Mouse (Mus musculus) C2C12 (cell line): ENCODE measurements around the gene Rnf40. TPM values are rescaled to one million over a fixed set of nuclear protein-coding genes. Genes with fewer than 3 reads are reported as not detected.

Source experiments
- H3K27me3 ChIP-seq: one replicate; pipeline ENCODE4 v1.6.1; 2011; ENCODE audit not compliant: control insufficient read depth, insufficient read depth, insufficient read length
- H3K36me3 ChIP-seq: one replicate; pipeline ENCODE4 v1.6.1; 2011; ENCODE audit not compliant: control insufficient read depth, insufficient read depth
- H3K4me3 ChIP-seq: one replicate; pipeline ENCODE4 v1.5.1; 2011; ENCODE audit warnings: mild to moderate bottlenecking, control low read depth; ENCODE audit not compliant: poor library complexity, insufficient read depth, severe bottlenecking
- H3K79me2 ChIP-seq: one replicate; pipeline ENCODE4 v1.6.1; 2011; ENCODE audit not compliant: control insufficient read depth, insufficient read depth
- H3K79me3 ChIP-seq: one replicate; pipeline ENCODE4 v1.6.1; 2011; ENCODE audit warnings: low read depth, control low read depth
- H3ac ChIP-seq: one replicate; pipeline ENCODE3; 2011; ENCODE audit warnings: low read depth; ENCODE audit not compliant: control insufficient read depth, insufficient read length
- CEBPB ChIP-seq: IDR thresholded peaks from one replicate; pipeline ENCODE4 v1.6.1; 2011; ENCODE audit warnings: low read depth, mild to moderate bottlenecking, control low read depth, moderate library complexity
- CTCF ChIP-seq: IDR thresholded peaks from one replicate; pipeline ENCODE4 v1.5.1; 2011; ENCODE audit not compliant: control insufficient read depth, insufficient read depth, insufficient read length
- FOSL1 ChIP-seq: IDR thresholded peaks from one replicate; pipeline ENCODE4 v1.8.0; 2011; ENCODE audit warnings: mild to moderate bottlenecking, low read length; ENCODE audit not compliant: poor library complexity, insufficient read depth, severe bottlenecking
- MAX ChIP-seq: IDR thresholded peaks from one replicate; pipeline ENCODE4 v1.6.1; 2011; ENCODE audit warnings: mild to moderate bottlenecking, control low read depth
- MYOD1 ChIP-seq: IDR thresholded peaks from one replicate; pipeline ENCODE4 v1.6.1; 2011; ENCODE audit warnings: low read depth; ENCODE audit not compliant: control insufficient read depth, insufficient read length
- MYOG ChIP-seq: IDR thresholded peaks from one replicate; pipeline ENCODE4 v1.6.1; 2011; ENCODE audit not compliant: control insufficient read depth, insufficient read length; ENCODE audit errors: extremely low read depth
- USF1 ChIP-seq: IDR thresholded peaks from one replicate; pipeline ENCODE4 v1.6.1; 2011; ENCODE audit warnings: low read depth, mild to moderate bottlenecking, control low read depth, moderate library complexity
- polyA plus RNA-seq: library from polyadenylated mRNA; unstranded; fragments of >200 nt; fragmentation: generic; extraction: Trizol; gene quantifications from one replicate; pipeline ENCODE4 v1.2.1, GENCODE M21; 2012; ENCODE audit warnings: missing spikeins

The Rnf40 gene
- polyA plus RNA-seq, 1 experiment, result 29.7 TPM

GRCm38 (mm10) chr7:127585031-127585430 lies 3.5 kb upstream of the Rnf40 start:
- peaks cover 9% of the 10 kb centered on the region for H3K79me3 ChIP-seq
- peaks cover 21% of the 10 kb centered on the region for H3K36me3 ChIP-seq

DNA sequence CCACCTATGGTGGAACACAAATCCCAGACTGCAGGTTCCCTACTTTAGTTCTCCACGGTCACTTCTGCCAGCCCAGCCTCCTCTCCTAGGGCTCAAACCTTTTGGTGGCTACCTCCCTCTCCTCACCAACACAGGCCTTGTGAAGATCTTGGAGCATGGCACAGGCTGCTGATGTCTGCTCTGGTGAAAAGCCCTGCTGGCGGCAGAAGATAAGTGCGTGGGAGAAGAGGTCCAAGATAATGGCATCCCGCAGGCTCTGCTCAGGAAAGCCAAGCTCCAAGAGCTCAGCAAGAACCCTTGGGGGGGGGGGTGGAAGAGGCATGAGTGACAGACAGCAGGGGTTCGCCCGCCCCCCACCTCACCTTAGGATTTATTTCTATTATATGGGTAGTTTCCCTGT lies 2.4 kb upstream of the Rnf40 start:
- H3K36me3 ChIP-seq, result peaks cover 27% of the 10 kb centered on the region
- TF ChIP-seq MYOD1 (no peak), USF1 (no peak), CTCF (no peak), MAX (no peak), FOSL1 (no peak), CEBPB (no peak)

More at GRCm38 (mm10) chr7:127585031-127585430, 3.5 kb upstream of the Rnf40 start:
- Histone ChIP-seq H3K79me2 (peaks cover 12% of the 10 kb centered on the region), H3ac (no peak overlapping the region), H3K4me3 (no peak overlapping the region), H3K27me3 (no peaks in the 10 kb centered on the region)
- TF ChIP-seq CEBPB (no peak), CTCF (no peak), MYOG (no peak), FOSL1 (no peak), MYOD1 (no peak), USF1 (no peak), MAX (no peak)

DNA sequence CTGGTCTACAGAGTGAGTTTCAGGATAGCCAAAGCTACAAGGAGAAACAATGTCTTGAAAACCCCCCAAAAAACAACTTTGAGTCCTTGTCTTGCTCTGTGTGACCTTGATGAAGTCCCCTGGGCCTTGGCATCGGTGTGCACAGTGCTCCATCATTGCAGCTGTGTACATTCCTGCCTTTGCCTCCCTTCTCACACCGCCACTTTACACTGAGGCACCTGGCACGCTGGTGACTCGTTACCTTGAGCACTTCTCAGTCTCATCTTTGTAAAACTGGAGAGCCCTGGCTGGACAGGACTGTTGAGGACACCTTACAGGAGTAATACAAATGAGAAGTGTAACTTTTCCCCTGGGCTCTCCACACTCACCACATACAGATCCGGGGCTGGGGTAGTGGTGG lies 1.4 kb upstream of the Rnf40 start:
- no peak overlapping the region for H3K4me3 ChIP-seq
- H3K27me3 ChIP-seq, result no peaks in the 10 kb centered on the region
- H3K36me3 ChIP-seq, result peaks cover 37% of the 10 kb centered on the region
- peaks cover 12% of the 10 kb centered on the region for H3K79me2 ChIP-seq
- peaks cover 11% of the 10 kb centered on the region for H3K79me3 ChIP-seq
- no peak overlapping the region for H3ac ChIP-seq
- TF ChIP-seq USF1 (no peak), CTCF (no peak), MYOG (no peak), FOSL1 (no peak), MYOD1 (no peak), MAX (no peak), CEBPB (no peak)

More for the DNA sequence above, 2.4 kb upstream of the Rnf40 start:
- Histone ChIP-seq H3ac (no peak overlapping the region), H3K4me3 (no peak overlapping the region), H3K79me3 (peaks cover 11% of the 10 kb centered on the region), H3K27me3 (no peaks in the 10 kb centered on the region), H3K79me2 (peaks cover 12% of the 10 kb centered on the region)

DNA sequence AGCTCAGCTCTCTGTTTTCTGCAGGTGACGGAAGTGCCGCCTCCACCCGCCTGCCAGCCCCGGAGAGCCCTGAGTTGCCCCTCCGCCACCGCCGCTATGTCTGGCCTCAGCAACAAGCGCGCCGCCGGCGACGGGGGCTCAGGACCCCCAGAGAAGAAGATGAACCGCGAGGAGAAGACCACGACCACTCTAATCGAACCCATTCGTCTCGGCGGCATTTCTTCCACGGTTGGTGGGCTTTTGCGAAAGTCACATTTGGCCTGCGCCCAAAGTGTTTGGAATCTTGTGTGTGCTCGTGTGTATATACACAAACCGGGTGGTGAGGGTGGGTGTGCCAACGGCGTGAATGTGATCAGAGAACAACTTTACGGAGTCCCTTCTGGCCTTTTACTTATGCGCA lies 334 bp downstream of the Rnf40 start:
- H3K27me3 ChIP-seq, result no peaks in the 10 kb centered on the region
- H3K79me3 ChIP-seq, result peaks cover 11% of the 10 kb centered on the region
- TF ChIP-seq FOSL1 (no peak), CTCF (no peak), CEBPB (no peak), USF1 (no peak), MYOG (no peak), MYOD1 (no peak), MAX (no peak)
- peaks cover 12% of the 10 kb centered on the region for H3K79me2 ChIP-seq
- H3K36me3 ChIP-seq, result peaks cover 38% of the 10 kb centered on the region
- peak overlapping the region; percentile 85 for H3ac ChIP-seq
- H3K4me3 ChIP-seq, result peak overlapping the region; percentile 78

GRCm38 (mm10) chr7:127589637-127590036 lies 1.1 kb downstream of the Rnf40 start:
- Histone ChIP-seq H3K79me2 (peaks cover 12% of the 10 kb centered on the region), H3K79me3 (peaks cover 11% of the 10 kb centered on the region), H3K27me3 (no peaks in the 10 kb centered on the region), H3K4me3 (peak overlapping the region; percentile 78), H3K36me3 (peaks cover 46% of the 10 kb centered on the region), H3ac (peak overlapping the region; percentile 85)
- TF ChIP-seq CTCF, result no peak
- no peak for TF ChIP-seq CEBPB
- TF ChIP-seq MYOD1, result no peak
- TF ChIP-seq MAX, result no peak
- TF ChIP-seq MYOG, result no peak
- TF ChIP-seq USF1, result no peak
- TF ChIP-seq FOSL1, result no peak

GRCm38 (mm10) chr7:127591108-127591507 lies 2.5 kb downstream of the Rnf40 start:
- TF ChIP-seq CTCF (no peak), FOSL1 (no peak), MYOD1 (no peak), USF1 (no peak)
- Histone ChIP-seq H3K79me2 (peaks cover 12% of the 10 kb centered on the region), H3K36me3 (peaks cover 60% of the 10 kb centered on the region), H3ac (no peak overlapping the region), H3K79me3 (peaks cover 11% of the 10 kb centered on the region), H3K4me3 (no peak overlapping the region), H3K27me3 (no peaks in the 10 kb centered on the region)

DNA sequence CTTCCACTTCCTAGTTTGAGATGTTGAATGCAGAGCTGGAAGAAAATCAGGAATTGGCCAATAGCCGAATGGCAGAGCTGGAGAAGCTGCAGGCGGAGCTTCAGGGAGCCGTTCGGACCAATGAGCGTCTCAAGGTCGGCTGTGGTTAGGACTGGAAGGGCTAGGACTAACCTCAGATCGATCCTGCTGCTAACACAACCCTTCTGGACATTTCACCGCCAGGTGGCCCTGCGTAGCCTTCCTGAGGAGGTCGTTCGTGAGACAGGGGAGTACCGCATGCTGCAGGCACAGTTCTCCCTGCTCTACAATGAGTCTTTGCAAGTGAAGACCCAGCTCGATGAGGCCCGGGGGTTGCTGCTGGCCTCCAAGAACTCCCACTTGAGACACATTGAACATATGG lies 4.0 kb downstream of the Rnf40 start:
- Histone ChIP-seq H3K79me2 (peaks cover 12% of the 10 kb centered on the region), H3ac (no peak overlapping the region), H3K27me3 (no peaks in the 10 kb centered on the region), H3K79me3 (peaks cover 11% of the 10 kb centered on the region), H3K36me3 (peaks cover 73% of the 10 kb centered on the region), H3K4me3 (no peak overlapping the region)
- no peak for TF ChIP-seq MYOD1
- no peak for TF ChIP-seq CEBPB
- TF ChIP-seq CTCF, result no peak
- TF ChIP-seq FOSL1, result no peak
- no peak for TF ChIP-seq MYOG
- no peak for TF ChIP-seq USF1
- TF ChIP-seq MAX, result no peak
